Mouse (Mus musculus) gastrocnemius, postnatal 25 days (tissue): ENCODE data around the gene Gm21970. TPM values are rescaled to one million over a fixed set of nuclear protein-coding genes. Genes with fewer than 3 reads are reported as not detected.

Experiments
- DNase-seq: peaks from one replicate; pipeline ENCODE4 v3.0.0; 2022
- total RNA-seq, 2 experiments: library from RNA; stranded (reverse); gene quantifications; 1 replicate in 1 of 2; 2 replicates in 1 of 2; pipeline ENCODE4 v1.2.3; 2021

Gene Gm21970
- total RNA-seq, 2 experiments from 2014 or later = not detected

DNA sequence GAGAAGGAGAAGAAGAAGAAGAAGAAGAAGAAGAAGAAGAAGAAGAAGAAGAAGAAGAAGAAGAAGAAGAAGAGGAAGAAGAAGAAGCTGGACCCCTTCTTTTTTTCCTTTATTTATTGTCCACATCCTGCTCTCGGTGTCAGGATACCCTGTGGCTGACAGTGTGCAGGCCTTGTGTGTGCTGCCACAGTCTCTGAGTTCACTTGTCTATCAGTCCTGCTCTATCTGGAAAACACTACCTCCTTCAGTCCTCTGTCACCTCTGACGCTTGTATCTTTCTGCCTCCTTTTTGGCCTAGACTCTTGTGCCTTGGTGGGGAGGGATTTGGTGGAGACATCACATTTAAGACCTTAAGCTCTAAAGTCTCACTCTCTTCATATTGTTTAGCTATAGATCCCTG lies 71.9 kb downstream of the Gm21970 start:
- DNase-seq = no peak

GRCm38 (mm10) chr16:91463836-91464400 lies 72.4 kb downstream of the Gm21970 start:
- DNase-seq = no peak

GRCm38 (mm10) chr16:91464594-91465504 lies 73.3 kb downstream of the Gm21970 start:
- DNase-seq = peak; percentile 94

GRCm38 (mm10) chr16:91465505-91466240 lies 74.2 kb downstream of the Gm21970 start:
- DNase-seq = no peak

- DNase-seq = no peak
These were observed 75.0 kb downstream of the Gm21970 start for GRCm38 (mm10) chr16:91466566-91466965.

Other genes with a start within 250 kb of the Gm21970 start
- not detected for gene Olig2, start 166.3 kb upstream of the Gm21970 start, total RNA-seq
- not detected for gene Olig1, start 121.9 kb upstream of the Gm21970 start, total RNA-seq
- 1 to 10 TPM; 7.1 to 10.0 TPM for gene Ifnar2, start 18.9 kb upstream of the Gm21970 start, total RNA-seq
- 1 to 10 TPM; 5.0 to 6.3 TPM for gene Il10rb, start 14.4 kb downstream of the Gm21970 start, total RNA-seq
- gene Ifnar1, start 93.5 kb downstream of the Gm21970 start, total RNA-seq = 10 to 100 TPM; 11.3 to 15.4 TPM
- gene Ifngr2, start 155.4 kb downstream of the Gm21970 start, total RNA-seq = 10 to 100 TPM; 50.5 to 71.4 TPM
- 10 to 100 TPM; 18.2 to 18.5 TPM for gene Tmem50b, start 206.1 kb downstream of the Gm21970 start, total RNA-seq
- gene Dnajc28, start 227.3 kb downstream of the Gm21970 start, total RNA-seq = 10 to 100 TPM; 11.8 to 12.7 TPM